Mouse (Mus musculus) gastrocnemius, postnatal 25 days (tissue): Measurements from ENCODE around the gene Catsperz. TPM values are rescaled to one million over a fixed set of nuclear protein-coding genes. Genes with fewer than 3 reads are reported as not detected.

Source experiments
- DNase-seq: peaks from one replicate; pipeline ENCODE4 v3.0.0; 2022
- long read RNA-seq, 2 experiments: library from polyadenylated mRNA; stranded (forward); transcript quantifications; one replicate each; pipeline ENCODE4 v2.0.0; 2021
- total RNA-seq, 2 experiments: library from RNA; stranded (reverse); gene quantifications; 1 replicate in 1 of 2; 2 replicates in 1 of 2; pipeline ENCODE4 v1.2.3; 2021

The Catsperz gene
- not detected for total RNA-seq
- long read RNA-seq, experiment 1: 0 reads
- long read RNA-seq, experiment 2: 0 reads

DNA sequence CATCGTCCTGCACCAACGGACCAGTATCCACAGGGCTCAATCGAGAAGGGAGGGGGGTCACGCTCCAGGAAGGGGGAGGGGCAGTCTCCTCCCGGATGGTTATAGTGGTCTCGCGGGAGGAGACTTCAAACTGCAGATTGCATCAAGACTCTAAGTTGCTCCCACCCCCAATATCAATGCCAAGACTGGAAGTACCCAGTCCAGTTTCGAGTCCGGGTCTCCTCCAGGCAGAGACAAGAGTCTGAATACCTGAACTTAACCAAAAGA, at the start of gene Catsperz:
TSS of gene Catsperz (minus strand) at position 74 of the 267 bp plus-strand sequence.
- no peak for DNase-seq

DNA sequence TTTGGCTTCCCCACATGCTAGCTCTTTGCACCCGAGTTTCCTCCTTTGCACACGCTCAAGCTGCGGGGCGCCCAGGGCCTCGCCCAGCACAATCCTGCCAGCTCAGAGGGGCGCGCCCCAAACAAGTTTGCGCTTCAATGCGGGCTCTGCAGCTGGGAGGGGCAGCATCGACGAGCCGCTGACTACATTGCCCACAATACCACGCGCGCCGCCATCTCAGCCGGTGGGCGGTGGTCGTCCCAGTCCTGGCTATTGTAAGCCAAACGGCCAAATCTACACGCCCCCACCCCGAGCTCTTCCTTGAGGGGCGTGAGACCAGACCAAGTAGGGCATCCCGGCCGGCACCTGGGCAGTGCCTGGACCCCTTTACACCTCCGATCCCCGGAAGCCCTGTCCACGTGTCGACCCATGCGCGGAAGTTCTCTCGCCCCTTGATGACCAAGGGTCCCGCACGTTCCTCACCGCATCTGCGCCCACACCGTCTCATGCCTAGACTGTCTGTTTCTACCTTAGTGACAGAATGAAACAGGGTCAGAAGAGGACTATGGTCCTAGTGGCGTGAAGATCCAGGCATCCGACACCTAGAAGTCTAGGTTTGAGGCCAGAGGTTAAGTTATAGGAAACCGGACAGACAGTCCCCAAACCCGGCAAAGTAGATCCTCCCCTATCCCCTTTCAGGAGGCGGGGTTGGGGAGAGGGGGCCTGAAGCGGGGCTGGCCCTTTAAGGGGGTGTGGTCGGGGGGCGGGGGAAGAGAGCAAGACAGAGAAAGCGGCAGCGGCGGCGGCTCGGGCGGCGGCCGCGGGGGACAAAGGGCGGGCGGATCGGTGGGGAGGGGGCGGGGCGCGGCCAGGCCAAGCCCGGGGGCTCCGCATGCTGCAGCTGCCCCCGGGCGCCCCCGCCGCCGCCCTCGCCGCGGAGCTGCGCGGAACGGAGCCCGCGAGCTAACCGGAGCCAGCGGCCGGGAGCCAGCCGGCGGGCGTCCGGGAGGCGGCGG, 49.3 kb upstream of the Catsperz start, which contains the start of gene Ppp1r14b:
TSS of gene Ppp1r14b (plus strand) at position 758 of the 995 bp plus-strand sequence.
- DNase-seq: peak; percentile 88

DNA sequence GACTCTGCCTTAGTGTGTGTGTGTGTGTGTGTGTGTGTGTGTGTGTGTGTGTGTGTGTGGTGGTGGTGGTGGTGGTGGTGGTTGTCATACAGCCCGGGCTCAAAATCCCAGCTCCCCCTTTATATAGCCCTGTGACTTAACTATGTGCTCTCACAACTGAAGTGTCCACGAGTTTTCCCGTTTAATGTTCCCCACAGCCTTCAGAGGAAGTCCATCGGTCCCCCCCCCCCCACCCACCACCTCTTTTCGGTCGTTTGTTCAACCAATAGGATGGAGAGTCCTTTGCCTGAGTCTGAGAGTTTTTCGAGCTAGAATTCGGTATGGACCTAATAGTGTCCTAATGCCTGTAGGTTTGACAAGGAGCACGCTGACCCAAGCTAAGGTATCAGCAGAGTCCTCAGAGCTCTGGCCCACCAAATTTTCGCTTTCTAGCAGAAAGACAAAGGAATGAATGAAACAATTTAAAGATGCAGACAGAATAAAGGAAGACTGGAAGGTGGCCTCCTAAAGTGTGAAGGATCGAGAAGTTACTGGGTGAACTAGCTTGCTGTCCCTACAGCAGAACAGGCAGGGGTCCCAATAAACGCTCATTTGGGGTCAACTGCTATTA, 48.5 kb upstream of the Catsperz start:
- DNase-seq: no peak

DNA sequence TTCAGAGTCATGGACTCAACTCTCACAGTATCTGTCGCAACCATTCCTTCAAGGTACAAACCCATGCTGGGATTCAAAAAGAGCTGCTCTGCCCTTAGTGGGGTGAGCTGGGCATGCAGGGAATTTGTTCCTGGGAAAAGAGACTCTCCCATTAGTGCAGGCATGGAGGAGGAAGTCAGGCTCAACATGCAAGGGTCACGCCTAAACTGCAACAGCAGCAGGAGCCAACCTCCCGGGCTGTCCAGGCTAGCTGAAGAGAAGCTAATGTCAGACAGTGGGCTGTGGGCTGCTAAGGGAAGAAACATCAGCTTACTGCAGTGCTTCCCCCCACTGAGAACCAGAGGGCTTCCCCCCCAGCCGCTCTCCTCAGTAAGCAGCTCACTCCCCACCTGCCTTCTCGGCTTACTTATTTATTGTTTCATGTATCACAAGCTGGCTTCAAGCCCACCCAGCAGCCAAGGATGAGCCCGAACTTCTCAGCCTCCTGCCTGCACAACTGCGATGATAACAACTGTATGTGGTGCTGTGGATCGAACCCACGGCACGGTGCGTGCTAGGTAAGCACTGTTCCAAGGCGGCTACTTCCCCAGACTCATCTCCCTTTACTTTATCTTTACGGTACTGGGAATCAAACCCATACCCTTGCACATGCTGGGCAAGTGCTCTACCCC, 47.2 kb upstream of the Catsperz start:
- no peak for DNase-seq

DNA sequence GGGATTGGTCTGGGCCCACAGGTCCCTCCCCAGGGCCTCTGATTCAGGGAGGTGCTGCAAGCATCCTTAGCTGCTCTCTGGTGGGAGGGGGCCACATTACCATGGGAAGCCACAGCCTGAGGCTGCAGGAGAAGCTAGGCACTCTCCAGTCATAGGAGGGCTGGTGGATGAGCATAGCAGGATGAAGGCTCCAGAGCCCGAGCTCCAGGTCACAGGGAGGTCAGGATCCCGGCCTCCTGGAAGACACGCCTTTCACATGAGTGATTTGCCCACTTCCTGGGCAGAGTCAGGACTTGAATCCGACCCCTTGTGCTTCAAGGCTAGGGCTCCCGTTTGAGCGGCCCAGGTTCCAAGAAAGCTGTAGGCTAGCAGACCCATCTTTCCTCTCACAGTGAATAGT, 46.5 kb upstream of the Catsperz start:
- DNase-seq: no peak

DNA sequence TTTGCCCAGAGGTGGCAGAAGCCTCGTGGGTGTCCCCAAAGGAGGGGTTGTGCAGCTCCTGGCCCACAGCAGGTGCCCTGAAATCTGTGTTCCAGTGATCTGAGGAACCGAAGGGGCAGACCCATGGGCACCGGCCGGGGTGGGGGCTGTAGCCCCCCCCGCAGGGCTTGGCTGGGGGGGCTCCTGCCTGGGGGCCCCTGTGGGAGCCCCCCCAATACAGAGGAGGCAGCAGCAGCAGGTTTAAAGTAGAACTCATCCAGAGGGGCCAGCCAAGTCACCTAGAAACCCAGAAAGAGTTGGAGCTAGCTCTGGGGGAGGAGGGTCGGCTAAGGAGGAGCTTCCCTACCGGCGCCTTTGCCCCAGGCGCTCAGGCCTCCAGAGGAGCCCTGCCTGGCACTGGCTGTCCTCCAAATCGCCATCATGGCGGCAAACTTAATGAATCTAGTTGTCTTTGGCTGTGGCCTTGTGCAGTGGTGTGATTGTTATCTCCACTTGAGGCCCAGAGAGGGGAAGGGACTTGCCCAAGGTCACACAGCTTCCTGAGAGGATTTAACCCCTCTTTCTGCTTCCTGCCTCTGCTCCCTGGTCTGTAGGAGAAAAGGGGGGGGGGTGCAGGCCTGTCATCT, 45.4 kb upstream of the Catsperz start:
- DNase-seq: no peak

DNA sequence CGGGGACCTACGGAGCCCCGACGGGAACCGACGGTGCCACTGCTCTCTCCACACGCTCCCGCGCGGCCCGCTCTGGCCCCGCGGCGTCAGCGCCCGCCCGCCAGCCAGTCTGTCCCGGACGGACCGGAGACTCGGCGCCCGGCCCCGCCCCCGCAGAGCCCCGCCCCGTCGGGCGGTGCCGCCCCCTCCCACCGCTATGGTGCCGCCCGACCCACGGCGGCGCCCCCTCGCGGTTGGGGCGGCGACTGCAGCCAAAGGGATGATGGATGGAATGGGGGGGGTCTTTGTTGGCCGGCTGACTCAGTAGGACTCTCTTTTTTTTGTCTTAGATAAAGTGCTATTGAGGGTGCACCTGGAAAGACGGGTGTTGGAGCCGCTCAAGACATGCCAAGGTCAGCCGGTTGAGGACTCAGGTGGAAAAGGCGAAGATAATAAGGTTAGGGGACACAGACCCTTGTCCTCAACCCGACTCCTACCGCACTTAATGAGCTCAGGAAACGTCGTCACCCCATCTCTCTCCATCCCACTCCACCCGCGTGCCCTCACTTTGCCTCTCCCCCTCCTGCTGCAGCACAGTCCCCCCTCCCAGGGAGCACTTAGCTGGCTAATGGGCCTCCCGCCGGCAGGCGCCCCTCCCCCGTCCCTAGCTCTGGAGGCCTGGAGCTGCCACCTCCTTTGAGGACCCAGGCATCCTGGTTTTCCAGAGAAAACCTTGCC, 44.6 kb upstream of the Catsperz start:
- peak; percentile 82 for DNase-seq

DNA sequence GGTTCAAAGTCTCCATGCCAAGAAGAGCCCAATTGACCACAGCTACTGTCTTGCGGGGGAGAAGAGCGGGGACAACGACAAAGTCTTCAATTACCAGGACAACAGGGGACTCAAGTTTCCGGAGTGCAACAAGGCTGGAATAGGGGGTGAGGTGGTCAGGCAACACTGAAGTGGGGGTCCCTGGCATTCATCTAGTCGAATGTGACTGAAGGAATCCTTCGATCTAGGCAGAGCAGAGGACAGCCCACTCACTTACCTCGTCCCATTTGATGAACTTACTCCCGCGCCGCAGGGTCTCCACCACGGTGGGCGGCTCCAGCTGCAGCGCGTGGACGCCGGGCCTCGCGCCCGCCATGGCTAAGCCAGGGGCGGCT, 44.1 kb upstream of the Catsperz start:
- DNase-seq: no peak

DNA sequence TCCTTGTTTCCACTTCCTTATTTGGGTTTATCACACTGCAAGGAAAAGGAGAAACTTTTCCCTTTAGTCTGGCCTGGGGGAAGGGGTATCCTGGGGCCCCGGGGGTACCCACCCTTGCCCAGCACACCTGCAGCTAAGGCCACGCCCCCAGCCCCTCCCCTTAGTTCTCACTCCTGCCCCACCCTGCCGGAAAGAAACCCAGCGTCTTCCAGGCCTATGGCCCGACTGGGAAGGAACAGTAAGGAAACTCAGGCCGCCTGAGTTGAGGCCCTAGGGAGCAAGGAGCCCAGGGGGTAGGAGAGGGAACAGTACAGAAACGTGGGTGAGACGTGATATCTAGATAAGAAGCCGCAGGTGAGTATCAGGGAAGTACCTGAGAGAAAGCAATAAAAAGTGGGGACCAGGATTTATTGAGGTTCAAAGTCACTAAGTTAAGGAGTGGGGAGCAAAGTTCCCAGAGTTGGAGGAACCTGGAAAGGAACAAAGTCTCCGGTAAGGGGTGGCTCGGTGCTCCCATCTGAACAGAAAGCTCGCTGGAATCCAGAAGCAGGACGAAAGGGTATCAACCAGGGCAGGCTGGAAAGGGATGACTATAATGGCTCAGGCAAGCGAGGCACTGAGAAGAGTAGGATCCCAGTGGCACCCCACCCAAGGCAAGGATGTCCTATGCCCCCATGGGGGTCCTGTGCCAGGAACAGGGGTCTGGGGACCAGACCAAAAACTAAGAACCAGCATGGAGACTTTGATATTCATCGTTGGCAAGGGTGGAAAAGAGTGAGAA, 43.5 kb upstream of the Catsperz start:
- no peak for DNase-seq

DNA sequence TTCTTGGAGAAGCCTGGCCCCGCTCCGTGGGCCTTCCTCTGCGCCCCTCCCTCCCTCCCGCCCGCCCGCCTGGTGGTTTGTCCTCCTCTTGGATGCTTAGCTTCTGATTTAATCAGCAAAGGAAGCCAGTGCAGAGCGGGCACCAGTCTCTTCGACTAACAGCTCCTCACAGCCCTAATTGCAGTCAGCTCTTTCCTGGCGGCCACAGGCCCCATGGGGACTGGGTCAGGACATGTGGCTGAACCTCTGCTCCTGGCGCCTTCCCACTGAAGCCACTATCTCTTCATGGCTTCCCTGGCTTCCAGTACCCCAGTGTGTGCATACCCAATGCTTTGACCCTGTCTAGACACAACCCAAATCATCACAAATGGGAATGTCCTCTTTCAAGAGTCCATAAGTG, 31.3 kb upstream of the Catsperz start:
- DNase-seq: no peak

DNA sequence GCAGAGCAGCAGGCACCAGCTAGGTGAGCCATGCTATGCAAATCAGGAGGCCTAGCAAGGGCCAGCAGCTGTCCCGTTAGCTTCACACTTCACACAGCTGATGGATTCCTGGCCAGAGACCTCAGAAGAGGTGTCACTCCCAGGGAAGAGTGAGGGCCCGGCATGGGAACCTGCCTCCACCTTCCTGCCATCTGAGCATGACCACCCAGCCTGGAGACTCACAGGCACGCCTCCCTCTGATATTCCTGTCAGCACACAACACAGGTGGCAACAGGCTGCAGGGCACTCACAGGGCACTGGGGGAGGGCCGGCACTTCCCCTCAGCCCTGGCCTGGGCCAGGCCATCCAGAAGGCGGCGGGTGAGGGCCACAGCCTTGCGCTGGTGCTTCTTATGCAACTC, 30.2 kb upstream of the Catsperz start:
- DNase-seq: no peak

DNA sequence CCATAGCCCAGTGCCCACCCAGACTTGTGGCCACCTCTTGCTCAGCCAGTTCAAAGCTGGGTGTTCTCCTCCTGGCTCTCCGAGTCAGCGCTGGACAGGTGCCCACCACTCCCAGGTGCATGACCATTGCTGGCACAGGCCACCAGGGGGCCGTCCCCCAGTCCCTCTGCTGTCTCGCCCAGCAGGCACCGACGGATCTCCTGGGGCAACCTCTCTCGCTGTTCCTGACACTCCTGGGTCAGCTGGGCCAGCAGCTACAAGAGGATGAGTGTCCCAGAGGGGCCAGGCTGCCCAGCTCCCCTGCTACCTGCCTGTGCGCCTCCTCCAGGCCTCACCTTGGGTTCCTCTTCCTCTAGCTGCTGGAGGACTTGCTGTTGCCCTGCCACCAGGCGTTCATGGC, 28.9 kb upstream of the Catsperz start:
- DNase-seq: no peak

DNA sequence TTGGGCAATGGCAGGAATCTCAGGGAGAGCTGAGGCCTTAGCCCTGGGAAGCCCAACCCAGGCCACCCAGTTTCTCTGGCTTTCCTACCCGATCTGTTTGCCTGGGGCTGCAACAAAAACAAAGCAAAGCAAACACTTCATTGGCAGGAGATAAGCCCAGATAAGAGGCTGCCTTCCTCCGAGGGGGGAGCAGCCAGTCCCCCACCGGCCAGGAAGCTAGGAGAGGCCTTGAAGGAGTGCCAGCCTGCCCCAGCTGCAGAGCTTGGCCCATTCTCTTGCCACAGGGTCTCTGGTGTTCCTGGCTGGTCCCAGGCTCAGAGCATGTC, 27.5 kb upstream of the Catsperz start:
- DNase-seq: peak; percentile 52

DNA sequence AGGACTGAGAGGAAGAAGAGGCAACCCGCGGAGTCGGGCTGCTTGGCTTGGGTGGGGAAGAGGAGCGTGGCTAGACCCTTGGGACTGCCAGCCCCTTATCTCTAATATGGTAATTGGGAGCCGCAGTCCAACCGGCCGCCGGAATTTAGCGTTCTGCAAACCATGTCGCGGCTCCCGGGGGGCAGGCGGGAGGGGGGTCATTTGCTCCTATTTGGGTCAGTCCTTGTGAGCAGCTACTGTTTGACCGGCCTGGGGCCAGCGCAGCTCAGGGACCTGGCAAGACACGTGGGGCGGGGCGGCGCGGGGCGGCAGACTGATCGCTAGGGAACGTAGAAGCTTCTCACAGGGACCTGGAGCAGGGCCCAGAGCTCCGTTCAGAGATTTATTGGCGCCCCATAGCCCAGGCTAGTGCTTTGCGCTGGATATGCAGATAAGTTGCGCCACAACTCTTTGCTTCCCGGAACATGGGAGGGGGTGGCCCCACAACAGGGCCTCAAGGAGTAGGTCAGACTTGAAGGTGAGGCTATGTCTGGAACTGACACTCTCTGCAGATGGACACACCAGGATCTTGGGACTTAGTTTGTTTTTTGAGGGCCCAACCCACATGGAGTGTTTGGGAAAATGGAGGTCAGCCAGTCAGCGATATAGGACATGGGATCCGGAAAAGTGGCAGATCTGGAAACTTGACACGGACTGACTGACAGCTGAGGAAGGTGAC, 27.0 kb upstream of the Catsperz start:
- DNase-seq: peak; percentile 85

DNA sequence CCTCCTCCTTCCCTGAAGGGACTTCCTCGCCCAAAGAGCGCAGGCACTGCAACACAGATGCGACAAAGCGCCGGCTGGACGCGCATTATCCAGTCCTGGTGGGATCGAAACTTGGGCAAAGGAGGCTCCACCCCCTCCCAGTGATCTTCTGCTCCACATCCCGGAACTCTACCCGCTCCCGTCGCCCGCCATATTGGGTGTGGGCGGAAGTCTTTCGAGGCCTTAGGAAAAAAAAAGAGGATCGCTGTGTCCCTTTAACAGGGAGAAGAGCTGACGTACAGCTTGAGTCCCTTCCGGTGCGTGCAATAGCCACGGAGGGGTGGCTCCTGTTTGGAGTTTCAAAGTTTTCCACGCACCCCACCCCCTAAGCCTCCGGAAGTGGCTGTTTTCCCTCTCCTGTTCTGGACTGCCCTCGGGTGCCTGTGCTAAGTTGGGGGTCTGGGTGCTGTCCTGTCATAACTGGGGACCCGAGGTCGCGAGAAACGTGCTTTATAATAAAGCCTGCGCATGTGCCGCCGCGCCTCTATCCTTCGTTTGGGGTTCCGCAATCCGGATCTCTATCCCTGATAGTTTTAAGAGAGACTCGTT, 26.3 kb upstream of the Catsperz start:
- DNase-seq: peak; percentile 96

DNA sequence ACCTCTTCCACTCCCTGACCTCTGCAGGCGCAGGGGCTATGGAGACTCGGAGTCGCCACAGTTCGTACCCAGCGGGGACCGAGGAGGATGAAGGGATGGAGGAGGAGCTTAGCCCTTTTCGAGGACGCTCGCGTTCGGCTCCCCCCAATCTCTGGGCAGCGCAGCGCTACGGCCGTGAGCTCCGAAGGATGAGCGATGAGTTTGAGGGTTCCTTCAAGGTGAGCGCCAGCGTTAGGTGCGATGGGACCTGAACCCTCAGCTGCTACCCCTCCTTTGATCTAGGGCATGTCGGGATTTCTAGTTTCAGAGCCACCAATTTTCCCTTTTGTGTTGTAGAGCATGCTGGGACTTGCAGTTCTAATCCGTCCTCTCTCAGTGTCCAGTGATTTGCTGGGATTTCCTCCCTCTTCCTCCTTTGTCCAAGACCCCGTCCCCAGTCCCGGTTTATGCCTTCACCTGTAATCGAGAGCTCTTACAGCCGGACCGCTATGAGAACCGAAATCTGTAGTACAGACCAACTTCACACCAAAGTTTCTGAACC, 25.5 kb upstream of the Catsperz start:
- DNase-seq: peak; percentile 50

DNA sequence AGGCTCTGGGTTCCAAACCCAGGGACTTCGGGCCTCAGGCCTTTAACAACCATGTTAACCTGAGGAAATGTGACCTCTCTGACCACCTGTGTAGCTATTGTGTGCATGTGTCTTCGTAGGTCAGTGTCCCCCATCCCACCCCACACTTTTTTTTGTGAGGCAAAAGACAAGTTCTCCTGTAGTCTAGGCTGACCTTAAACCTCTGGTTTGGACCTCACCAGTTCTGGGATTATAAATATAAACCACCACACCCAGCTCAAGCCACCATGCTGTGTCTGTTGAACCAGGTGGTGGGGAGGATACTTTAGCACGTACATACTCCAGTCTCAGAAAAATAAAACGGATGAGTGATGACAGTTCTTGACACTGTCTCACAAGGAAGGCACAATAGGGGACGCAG, 24.8 kb upstream of the Catsperz start:
- no peak for DNase-seq

DNA sequence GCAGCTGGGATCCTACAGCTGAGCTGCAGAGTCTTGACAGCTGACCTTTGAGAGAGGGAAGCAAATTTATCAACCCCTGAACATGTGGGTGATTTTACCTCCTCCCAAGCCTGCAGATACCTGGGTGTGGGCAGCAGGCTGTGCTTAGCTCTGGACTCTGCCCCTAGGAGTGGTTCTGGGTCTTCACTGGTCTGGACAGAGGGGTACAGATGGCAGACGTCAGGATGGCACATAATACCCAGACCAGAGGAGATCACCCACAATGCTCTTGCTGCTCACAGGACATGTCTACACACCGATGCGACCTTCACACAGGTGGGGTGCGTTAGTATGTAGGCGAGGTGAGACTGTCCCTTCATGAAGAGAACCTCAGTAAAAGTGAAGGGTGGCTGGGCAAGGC, 24.4 kb upstream of the Catsperz start:
- DNase-seq: no peak

DNA sequence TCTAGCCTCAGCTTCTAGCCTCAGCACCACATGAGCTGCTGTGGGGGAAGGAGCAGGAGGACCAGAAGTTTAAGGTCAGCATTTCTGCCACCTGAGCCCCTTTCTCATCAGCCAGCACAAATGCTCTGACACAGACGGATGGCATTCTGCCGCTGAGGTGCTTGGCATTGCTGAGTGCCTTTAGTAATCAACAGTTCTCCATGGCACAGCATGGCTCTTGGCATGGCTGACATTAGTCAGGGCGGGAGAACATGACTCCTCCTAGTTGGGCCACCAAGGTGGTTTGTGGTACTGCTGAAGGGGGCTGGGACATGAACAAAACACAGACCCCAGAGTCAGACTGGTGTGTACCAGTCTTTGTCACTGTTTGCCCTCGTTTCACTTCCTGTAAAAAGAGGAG, 23.0 kb upstream of the Catsperz start:
- no peak for DNase-seq

DNA sequence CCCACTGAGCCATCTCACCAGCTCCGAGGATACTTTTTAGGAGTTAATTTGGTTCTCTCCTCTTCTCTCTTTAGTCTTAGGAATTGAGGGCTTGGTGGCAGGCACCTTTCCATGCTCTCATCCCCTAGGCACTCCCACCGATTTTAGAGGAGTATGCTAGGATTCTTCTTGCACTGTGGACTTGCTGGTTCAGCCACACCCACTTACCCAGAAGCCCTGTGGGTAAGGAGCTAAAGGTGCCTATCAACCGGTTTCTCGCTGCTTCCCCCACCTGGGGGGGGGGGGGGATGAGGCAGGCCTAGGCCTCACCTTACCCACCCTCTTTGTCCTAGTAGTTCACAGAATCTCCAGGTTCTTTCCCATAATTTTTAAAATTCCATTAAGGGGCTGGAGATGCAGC, 22.6 kb upstream of the Catsperz start:
- DNase-seq: no peak
